Mouse (Mus musculus): ENCODE data around the gene Clcnkb. TPM values are rescaled to one million over a fixed set of nuclear protein-coding genes. Genes with fewer than 3 reads are reported as not detected.

Clcnkb gene
- total and polyA plus RNA-seq, 3 experiments: not detected

DNA sequence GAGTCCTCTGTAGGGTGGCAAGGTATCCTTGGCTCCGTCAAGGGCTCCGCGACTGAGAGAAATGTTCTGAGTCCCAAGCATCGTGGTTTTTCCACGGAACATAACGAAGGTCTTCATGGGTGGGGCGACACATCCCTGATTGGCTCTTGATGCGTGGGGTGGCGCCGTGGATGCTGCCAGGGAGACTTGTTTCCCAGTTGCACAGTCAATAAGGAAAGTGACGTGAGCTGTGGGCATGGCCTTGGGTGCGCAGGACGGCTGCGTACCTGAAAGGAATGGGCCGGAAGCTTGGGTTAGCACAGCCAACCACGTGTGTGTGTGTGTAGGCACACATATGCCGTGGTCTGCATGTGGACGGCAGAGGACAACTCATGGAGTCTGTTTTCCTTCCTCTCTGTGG, 17.4 kb upstream of the Clcnkb start:
- H3K27ac ChIP-seq (ENCODE audit: control insufficient read depth, low read depth, low read length): no peak overlapping the region
- H3K9ac ChIP-seq (ENCODE audit: control insufficient read depth, low read depth, low read length, poor library complexity, severe bottlenecking): no peak overlapping the region
- no peaks in the 10 kb centered on the region for H3K79me2 ChIP-seq (ENCODE audit: control insufficient read depth, insufficient read depth, low read length, poor library complexity)
- no peaks in the 10 kb centered on the region for H3K36me3 ChIP-seq (ENCODE audit: control insufficient read depth in 1 of 2, insufficient read depth in 2 of 2, low read length in 2 of 2)
- H3K4me3 ChIP-seq (ENCODE audit: control insufficient read depth in 1 of 2, insufficient read depth in 1 of 2, low read depth in 2 of 2, low read length in 2 of 2): no peak overlapping the region
- H3K27me3 ChIP-seq (ENCODE audit: control insufficient read depth in 1 of 2, insufficient read depth in 2 of 2, low read length in 2 of 2): no peaks in the 10 kb centered on the region
- H3K9me3 ChIP-seq (replicated peaks; ENCODE audit: insufficient read depth, low read length): no peaks in the 10 kb centered on the region
- H3K4me1 ChIP-seq (ENCODE audit: control insufficient read depth in 1 of 2, insufficient read depth in 2 of 2, low read length in 2 of 2): no peaks in the 10 kb centered on the region
- no peak for DNase-seq (ENCODE audit: low read depth, low spot score)
- TF ChIP-seq ZC3H11A (IDR thresholded peaks at IDR 0.05; ENCODE audit: low read depth, low read length): no peak
- TF ChIP-seq MAX (IDR thresholded peaks at IDR 0.05; ENCODE audit: low read length): no peak
- TF ChIP-seq TAL1 (IDR thresholded peaks at IDR 0.05; ENCODE audit: low read length): no peak
- TF ChIP-seq NELFE (IDR thresholded peaks at IDR 0.05; ENCODE audit: low read depth, low read length): no peak
- TF ChIP-seq ZMIZ1 (IDR thresholded peaks at IDR 0.05; ENCODE audit: low read depth, low read length): no peak
- no peak for TF ChIP-seq SMC3 (IDR thresholded peaks at IDR 0.05; ENCODE audit: low read depth, low read length)
- no peak for TF ChIP-seq ETS1 (IDR thresholded peaks at IDR 0.05; ENCODE audit: low read depth, low read length)
- TF ChIP-seq POLR2AphosphoS2 (IDR thresholded peaks at IDR 0.05; ENCODE audit: low read length): no peak
- no peak for TF ChIP-seq ZNF384 (IDR thresholded peaks at IDR 0.05; ENCODE audit: low read depth, low read length)
- TF ChIP-seq MYB (IDR thresholded peaks at IDR 0.05; ENCODE audit: low read depth, low read length): no peak
- no peak for TF ChIP-seq ZKSCAN1 (IDR thresholded peaks at IDR 0.05; ENCODE audit: low read depth, low read length)
- no peak for TF ChIP-seq UBTF (IDR thresholded peaks at IDR 0.05; ENCODE audit: borderline replicate concordance, insufficient read depth, low read depth, low read length)
- TF ChIP-seq SIN3A (IDR thresholded peaks at IDR 0.05; ENCODE audit: low read length): no peak
- no peak for TF ChIP-seq GATA1 (IDR thresholded peaks at IDR 0.05; ENCODE audit: low read depth, low read length)
- no peak for TF ChIP-seq TCF12 (IDR thresholded peaks at IDR 0.05; ENCODE audit: low read depth, low read length)
- no peak for TF ChIP-seq MAZ (IDR thresholded peaks at IDR 0.05; ENCODE audit: low read depth, low read length)

- H3K27ac ChIP-seq (ENCODE audit: control insufficient read depth, low read depth, low read length): no peak overlapping the region
- H3K27me3 ChIP-seq (ENCODE audit: control insufficient read depth in 1 of 2, insufficient read depth in 2 of 2, low read length in 2 of 2): no peaks in the 10 kb centered on the region
- no peaks in the 10 kb centered on the region for H3K36me3 ChIP-seq (ENCODE audit: control insufficient read depth in 1 of 2, insufficient read depth in 2 of 2, low read length in 2 of 2)
- H3K4me1 ChIP-seq (ENCODE audit: control insufficient read depth in 1 of 2, insufficient read depth in 2 of 2, low read length in 2 of 2): no peaks in the 10 kb centered on the region
- H3K4me3 ChIP-seq (ENCODE audit: control insufficient read depth in 1 of 2, insufficient read depth in 1 of 2, low read depth in 2 of 2, low read length in 2 of 2): no peak overlapping the region
- DNase-seq (ENCODE audit: low read depth, low spot score): no peak
- H3K9ac ChIP-seq (ENCODE audit: control insufficient read depth, low read depth, low read length, poor library complexity, severe bottlenecking): no peak overlapping the region
- no peaks in the 10 kb centered on the region for H3K79me2 ChIP-seq (ENCODE audit: control insufficient read depth, insufficient read depth, low read length, poor library complexity)
- no peaks in the 10 kb centered on the region for H3K9me3 ChIP-seq (replicated peaks; ENCODE audit: insufficient read depth, low read length)
- TF ChIP-seq ZMIZ1 (IDR thresholded peaks at IDR 0.05; ENCODE audit: low read depth, low read length): no peak
- TF ChIP-seq JUND (IDR thresholded peaks at IDR 0.05; ENCODE audit: low read depth, low read length): no peak
- no peak for TF ChIP-seq MYB (IDR thresholded peaks at IDR 0.05; ENCODE audit: low read depth, low read length)
- TF ChIP-seq ZC3H11A (IDR thresholded peaks at IDR 0.05; ENCODE audit: low read depth, low read length): no peak
- no peak for TF ChIP-seq MXI1 (IDR thresholded peaks at IDR 0.05; ENCODE audit: low read depth, low read length)
- TF ChIP-seq ZNF384 (IDR thresholded peaks at IDR 0.05; ENCODE audit: low read depth, low read length): no peak
- TF ChIP-seq POLR2AphosphoS2 (IDR thresholded peaks at IDR 0.05; ENCODE audit: low read length): no peak
- no peak for TF ChIP-seq SIN3A (IDR thresholded peaks at IDR 0.05; ENCODE audit: low read length)
- TF ChIP-seq NELFE (IDR thresholded peaks at IDR 0.05; ENCODE audit: low read depth, low read length): no peak
- TF ChIP-seq MAFK (IDR thresholded peaks at IDR 0.05; ENCODE audit: borderline replicate concordance, low read depth, low read length): no peak
- TF ChIP-seq RAD21 (IDR thresholded peaks at IDR 0.05; ENCODE audit: low read depth, low read length): no peak
- no peak for TF ChIP-seq TAL1 (IDR thresholded peaks at IDR 0.05; ENCODE audit: low read length)
- no peak for TF ChIP-seq CHD2 (IDR thresholded peaks at IDR 0.05; ENCODE audit: low read length)
- TF ChIP-seq CTCF (IDR thresholded peaks at IDR 0.05 in 2 of 3, conservative IDR thresholded peaks at IDR 0.05 in 1 of 3; ENCODE audit: control insufficient read depth in 1 of 3, insufficient read depth in 1 of 3, low read depth in 2 of 3, low read length in 3 of 3, poor library complexity in 1 of 3, severe bottlenecking in 1 of 3): no peak
- no peak for TF ChIP-seq USF1 (IDR thresholded peaks at IDR 0.05; ENCODE audit: low read depth, low read length)
- TF ChIP-seq UBTF (IDR thresholded peaks at IDR 0.05; ENCODE audit: borderline replicate concordance, insufficient read depth, low read depth, low read length): no peak
- TF ChIP-seq POLR2AphosphoS5 (IDR thresholded peaks at IDR 0.05; ENCODE audit: borderline replicate concordance, low read depth, low read length): no peak
Measured at GRCm38 (mm10) chr4:141432666-141433065, 16.9 kb upstream of the Clcnkb start.
